Mouse (Mus musculus): Measurements from ENCODE around the gene Tgfbr2. TPM values are rescaled to one million over a fixed set of nuclear protein-coding genes. Genes with fewer than 3 reads are reported as not detected.

The Tgfbr2 gene
- total and polyA plus RNA-seq, 3 experiments: 19.6 to 46.3 (median 42.8) TPM

- H3K4me1 ChIP-seq (ENCODE audit: control insufficient read depth in 1 of 2, insufficient read depth in 2 of 2): peaks cover 10 to 45% of the 10 kb centered on the region in 2 experiments
- H3K79me2 ChIP-seq (replicated peaks; ENCODE audit: control insufficient read depth, extremely low read depth, insufficient read depth, poor library complexity, severe bottlenecking): peaks cover 24% of the 10 kb centered on the region
- H3K4me3 ChIP-seq (replicated peaks in 1 of 3; ENCODE audit: low read depth in 2 of 3, low read length in 2 of 3, poor library complexity in 1 of 3): no peak overlapping the region
- in situ Hi-C loops (cut with MboI; ENCODE audit: low pct_ligation_motif_present, low pct_unique_long_range_greater_than_20kb, low sequenced_read_pairs): no loop called here
- TF ChIP-seq MAZ (IDR thresholded peaks at IDR 0.05; ENCODE audit: low read depth, low read length) (no peak), EP300 (IDR thresholded peaks at IDR 0.05; ENCODE audit: low read length) (no peak), ZNF384 (IDR thresholded peaks at IDR 0.05; ENCODE audit: low read depth, low read length) (no peak), MEF2A (IDR thresholded peaks at IDR 0.05; ENCODE audit: borderline replicate concordance, low read depth, low read length) (no peak), POLR2A (IDR thresholded peaks at IDR 0.05; ENCODE audit: low read depth, low read length) (no peak), MAFK (IDR thresholded peaks at IDR 0.05; ENCODE audit: insufficient replicate concordance, low read length) (no peak)
- no peaks in the 10 kb centered on the region for H3K27me3 ChIP-seq (replicated peaks)
- H3K27ac ChIP-seq (ENCODE audit: insufficient read depth, low read depth): no peak overlapping the region
- H3K9me3 ChIP-seq (replicated peaks; ENCODE audit: low read length): no peaks in the 10 kb centered on the region
- no peak for DNase-seq (ENCODE audit: extremely low read depth)
- H3K36me3 ChIP-seq (replicated peaks in 1 of 2; ENCODE audit: control insufficient read depth in 1 of 2, insufficient read depth in 1 of 2, low read length in 1 of 2): peaks cover 84 to 97% of the 10 kb centered on the region in 2 experiments
- no peak overlapping the region for H3K4me2 ChIP-seq (ENCODE audit: insufficient read depth, low read depth, poor library complexity, severe bottlenecking)
- dilution Hi-C loops (cut with MboI; ENCODE audit: extremely low pct_ligation_motif_present, extremely low pct_unique_long_range_greater_than_20kb, low sequenced_read_pairs): no loop called here
- no peak overlapping the region for H3K9ac ChIP-seq (ENCODE audit: insufficient read depth, low read depth)
Observed at GRCm38 (mm10) chr9:116128311-116128710, 46.8 kb downstream of the Tgfbr2 start.

GRCm38 (mm10) chr9:116126494-116126893 lies 48.7 kb downstream of the Tgfbr2 start:
- H3K9me3 ChIP-seq (replicated peaks; ENCODE audit: low read length): no peaks in the 10 kb centered on the region
- H3K79me2 ChIP-seq (replicated peaks; ENCODE audit: control insufficient read depth, extremely low read depth, insufficient read depth, poor library complexity, severe bottlenecking): peaks cover 8% of the 10 kb centered on the region
- H3K4me1 ChIP-seq (ENCODE audit: control insufficient read depth in 1 of 2, insufficient read depth in 2 of 2): peaks cover 4 to 51% of the 10 kb centered on the region in 2 experiments
- in situ Hi-C loops (cut with MboI; ENCODE audit: low pct_ligation_motif_present, low pct_unique_long_range_greater_than_20kb, low sequenced_read_pairs): no loop called here
- H3K9ac ChIP-seq (ENCODE audit: insufficient read depth, low read depth): no peak overlapping the region
- no peak overlapping the region for H3K4me3 ChIP-seq (replicated peaks in 1 of 3; ENCODE audit: low read depth in 2 of 3, low read length in 2 of 3, poor library complexity in 1 of 3)
- peaks cover 91 to 97% of the 10 kb centered on the region in 2 experiments for H3K36me3 ChIP-seq (replicated peaks in 1 of 2; ENCODE audit: control insufficient read depth in 1 of 2, insufficient read depth in 1 of 2, low read length in 1 of 2)
- H3K27ac ChIP-seq (ENCODE audit: insufficient read depth, low read depth): no peak overlapping the region
- no peak for DNase-seq (ENCODE audit: extremely low read depth)
- no peak for TF ChIP-seq ZNF384 (IDR thresholded peaks at IDR 0.05; ENCODE audit: low read depth, low read length)
- TF ChIP-seq POLR2A (IDR thresholded peaks at IDR 0.05; ENCODE audit: low read depth, low read length): no peak
- TF ChIP-seq SIN3A (IDR thresholded peaks at IDR 0.05; ENCODE audit: low read length): no peak
- TF ChIP-seq BHLHE40 (IDR thresholded peaks at IDR 0.05; ENCODE audit: low read depth, low read length): no peak
- no peak for TF ChIP-seq JUN (IDR thresholded peaks at IDR 0.05; ENCODE audit: insufficient read depth, low read depth, low read length)
- TF ChIP-seq JUND (conservative IDR thresholded peaks at IDR 0.05; ENCODE audit: low read depth, low read length): no peak
- no peak for TF ChIP-seq ETS1 (conservative IDR thresholded peaks at IDR 0.05; ENCODE audit: low read depth, low read length)
- no peak for TF ChIP-seq POLR2AphosphoS2 (IDR thresholded peaks at IDR 0.05; ENCODE audit: low read depth, low read length)
- TF ChIP-seq RCOR1 (conservative IDR thresholded peaks at IDR 0.05; ENCODE audit: low read depth, low read length): no peak
- TF ChIP-seq SMC3 (IDR thresholded peaks at IDR 0.05; ENCODE audit: low read depth, low read length): no peak
- TF ChIP-seq UBTF (IDR thresholded peaks at IDR 0.05; ENCODE audit: low read depth, low read length): no peak
- TF ChIP-seq MAX (IDR thresholded peaks at IDR 0.05; ENCODE audit: low read length): no peak
- TF ChIP-seq ZMIZ1 (IDR thresholded peaks at IDR 0.05; ENCODE audit: low read depth, low read length): no peak
- no peak for TF ChIP-seq NELFE (IDR thresholded peaks at IDR 0.05; ENCODE audit: low read depth, low read length)
- no peak for TF ChIP-seq CHD1 (IDR thresholded peaks at IDR 0.05; ENCODE audit: low read depth, low read length)
- dilution Hi-C loops (cut with MboI; ENCODE audit: extremely low pct_ligation_motif_present, extremely low pct_unique_long_range_greater_than_20kb, low sequenced_read_pairs): no loop called here
- no peak overlapping the region for H3K4me2 ChIP-seq (ENCODE audit: insufficient read depth, low read depth, poor library complexity, severe bottlenecking)
- no peaks in the 10 kb centered on the region for H3K27me3 ChIP-seq (replicated peaks)

All from CH12.LX (cell line).